Mouse (Mus musculus) liver, embryonic 14.5 days (tissue): ENCODE data around the gene Adss.

Experiments used
- CTCF ChIP-seq: IDR thresholded peaks from 2 replicates; pipeline ENCODE4 v1.5.1; 2016; ENCODE audit warnings: antibody characterized with exemption, low read depth, control low read depth
- EP300 ChIP-seq: IDR thresholded peaks from 2 replicates; pipeline ENCODE4 v1.6.1; 2016; ENCODE audit warnings: antibody characterized with exemption, low read depth

- TF ChIP-seq CTCF (no peak), EP300 (no peak)
These were observed 51.6 kb downstream of the Adss start for GRCm38 (mm10) chr1:177744521-177745325.
